Mouse (Mus musculus): ENCODE measurements at regions not wholly inside any gene's neighbourhood (a gene's known extent, or its start where the extent isn't known, plus 50 kb on each side); places are given as distances from the start of the nearest gene placed in this dataset.

GRCm38 (mm10) chr10:67484091-67484745, 51.1 kb upstream of the Egr2 start:
- no peak for ATAC-seq (ENCODE audit: insufficient read depth, low FRiP score)
- 0 out of 2 replicates have a peak, but pooled peaks cover 9% of the 10 kb centered on the region for H3K9me3 ChIP-seq (replicated peaks; ENCODE audit: control insufficient read depth, low read length)
- H3K4me2 ChIP-seq (ENCODE audit: low read depth, low read length) = no peak overlapping the region
- H3K4me3 ChIP-seq (replicated peaks; ENCODE audit: low read length) = no peak overlapping the region
- no peaks in the 10 kb centered on the region for H3K27me3 ChIP-seq (ENCODE audit: control insufficient read depth, insufficient read depth, low read length)
- no peaks in the 10 kb centered on the region for H3K36me3 ChIP-seq (ENCODE audit: control insufficient read depth, insufficient read depth, low read length)
- no peak overlapping the region for H3K27ac ChIP-seq (ENCODE audit: low read length)
- no peak overlapping the region for H3K9ac ChIP-seq (ENCODE audit: low read length)
- 77% methylated on average over 3 of the region's 3 CpGs for WGBS
- H3K4me1 ChIP-seq (ENCODE audit: control insufficient read depth, insufficient read depth, low read length) = no peaks in the 10 kb centered on the region

All from stomach, embryonic 16.5 days (tissue).